Mouse (Mus musculus): ENCODE results near the gene Slc11a2. TPM values are rescaled to one million over a fixed set of nuclear protein-coding genes. Genes with fewer than 3 reads are reported as not detected.
"Not testable (repeated sequence)": the region's sequence is repeated elsewhere in the genome, so short reads cannot be mapped to it uniquely, and the experiment has no call there.

The Slc11a2 gene
- total RNA-seq, 1 experiment from 2014 or later: 111 TPM

GRCm38 (mm10) chr15:100349496-100349895, 75.4 kb downstream of the Slc11a2 start:
- DNase-seq: no peak

GRCm38 (mm10) chr15:100346761-100347160, 78.1 kb downstream of the Slc11a2 start:
- DNase-seq: no peak

DNA sequence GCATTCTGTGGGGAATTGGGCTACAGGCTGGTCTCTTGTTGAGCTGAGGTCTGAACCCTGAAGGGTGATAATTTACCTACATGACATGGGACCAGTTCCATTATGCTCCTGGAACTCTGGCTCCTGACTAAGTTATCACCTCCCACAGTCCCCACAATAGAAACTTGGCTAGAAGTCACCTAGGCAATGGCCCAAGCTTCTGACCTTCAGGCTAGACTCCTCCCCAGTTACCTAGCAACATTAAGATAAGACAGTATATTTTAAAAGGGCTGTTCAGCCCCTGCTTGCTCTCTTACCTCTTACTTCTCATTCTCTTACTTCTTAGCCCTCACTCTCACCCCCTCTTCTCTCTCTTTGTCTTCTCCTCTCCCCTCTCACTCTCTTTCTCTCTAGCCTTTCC, 79.4 kb downstream of the Slc11a2 start:
- no peak for DNase-seq

- not testable (repeated sequence) for DNase-seq
These were observed 83.4 kb downstream of the Slc11a2 start for GRCm38 (mm10) chr15:100341314-100341980.

Other genes with a start within 250 kb of the Slc11a2 start
- gene Atf1, start 197.3 kb downstream of the Slc11a2 start, total RNA-seq (2021): 70.7 and 78.1 TPM in 2 replicates
- gene Tmprss12, start 144.2 kb downstream of the Slc11a2 start, total RNA-seq (2021): not detected in 2 replicates
- gene Mettl7a1, start 120.9 kb downstream of the Slc11a2 start, total RNA-seq (2021): 76.6 and 111 TPM in 2 replicates
- not detected in 2 replicates for gene Mettl7a3, start 90.1 kb downstream of the Slc11a2 start, total RNA-seq (2021)
- gene Methig1, start 71.9 kb downstream of the Slc11a2 start, total RNA-seq (2021): 0.64 TPM in 1 of 2 replicates, not detected in the other
- gene Mettl7a2, start 71.9 kb downstream of the Slc11a2 start, total RNA-seq (2021): 1.0 and 2.4 TPM in 2 replicates
- gene Higd1c, start 60.5 kb downstream of the Slc11a2 start, total RNA-seq (2021): 1.2 TPM in 1 of 2 replicates, not detected in the other
- not detected in 2 replicates for gene Gm5475, start 2.9 kb downstream of the Slc11a2 start, total RNA-seq (2021)
- gene Letmd1, start 44.0 kb upstream of the Slc11a2 start, total RNA-seq (2021): 123 and 143 TPM in 2 replicates
- gene Csrnp2, start 70.4 kb upstream of the Slc11a2 start, total RNA-seq (2021): 6.8 and 8.2 TPM in 2 replicates
- gene Tfcp2, start 126.9 kb upstream of the Slc11a2 start, total RNA-seq (2021): 27.9 and 31.3 TPM in 2 replicates
- gene Pou6f1, start 174.9 kb upstream of the Slc11a2 start, total RNA-seq (2021): 18.3 and 20.5 TPM in 2 replicates
- 234 and 249 TPM in 2 replicates for gene Dazap2, start 190.3 kb upstream of the Slc11a2 start, total RNA-seq (2021)
- gene Smagp, start 211.9 kb upstream of the Slc11a2 start, total RNA-seq (2021): 37.9 and 39.0 TPM in 2 replicates
- gene Bin2, start 244.5 kb upstream of the Slc11a2 start, total RNA-seq (2021): 1.3 and 1.8 TPM in 2 replicates